Mouse (Mus musculus) spleen, adult 2 months (tissue): ENCODE measurements around the gene Gm7168.

Source experiments
- CTCF ChIP-seq: fragments of 200-500 bp; IDR thresholded peaks from 2 replicates; pipeline ENCODE4 v1.5.1; 2011; ENCODE audit warnings: mild to moderate bottlenecking, inconsistent platforms; ENCODE audit not compliant: insufficient read depth, insufficient read length, insufficient replicate concordance; ENCODE audit errors: extremely low read depth
- POLR2A ChIP-seq: fragments of 200-500 bp; IDR thresholded peaks from 2 replicates; pipeline ENCODE4 v1.6.1; 2011; ENCODE audit warnings: low read depth, low read length, inconsistent platforms

DNA sequence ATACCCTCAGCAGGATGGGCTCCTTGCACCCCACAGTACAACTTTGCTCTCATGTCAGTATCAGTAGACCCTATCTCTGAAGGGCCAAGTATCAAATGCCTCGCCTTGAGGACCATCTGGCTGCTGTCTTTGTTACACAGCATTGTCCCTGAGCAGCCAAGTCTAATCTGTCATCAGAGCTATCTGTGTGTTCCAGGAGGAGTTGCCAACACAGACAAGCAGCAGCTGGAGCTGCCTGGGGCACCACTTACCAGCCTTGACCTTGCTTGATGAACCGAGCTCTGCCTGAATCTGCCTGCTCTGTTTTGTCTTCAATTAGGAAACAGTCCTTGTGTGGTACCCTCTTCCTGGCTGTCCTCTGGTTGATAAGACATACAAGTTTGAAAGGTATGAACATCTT is 24.8 kb upstream of the Gm7168 start:
- TF ChIP-seq CTCF = no peak
- no peak for TF ChIP-seq POLR2A
